Mouse (Mus musculus) C3H10T1/2 (cell line): ENCODE results near the gene Pcdh10. TPM values are rescaled to one million over a fixed set of nuclear protein-coding genes. Genes with fewer than 3 reads are reported as not detected.

ENCODE experiments used
- polyA plus RNA-seq, 2 experiments: library from polyadenylated mRNA; unstranded; fragments of >200 nt; fragmentation: generic; extraction: Trizol; gene quantifications; one replicate each; pipeline ENCODE4 v1.2.1; 2012; ENCODE audit warnings: missing spikeins in 2 of 2

Pcdh10 gene
- polyA plus RNA-seq, result under 1 TPM; 0.01 to 0.47 TPM

DNA sequence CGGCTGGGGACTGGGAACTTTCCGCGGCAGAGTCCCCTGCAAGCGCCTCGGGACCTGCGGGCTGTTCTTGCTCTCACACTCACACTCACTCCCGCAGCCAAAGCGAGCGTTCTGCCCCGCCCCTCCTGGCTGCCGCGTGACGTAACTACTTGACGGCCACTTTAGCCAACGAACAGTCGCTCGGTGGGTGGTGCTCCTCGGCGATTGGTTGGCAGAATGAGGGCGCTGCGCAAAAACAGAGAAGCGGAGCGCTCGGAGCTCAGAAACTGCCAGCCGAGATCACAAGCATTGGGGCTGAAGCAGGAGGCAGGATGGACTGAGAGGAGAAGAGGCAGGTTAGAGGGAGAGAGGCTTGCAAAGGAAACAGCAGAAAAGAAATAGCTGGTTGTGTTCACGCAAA, at the start of gene Pcdh10:
Gene Pcdh10 (plus strand): TSS at position 254 of the 400 bp plus-strand sequence.

